Mouse (Mus musculus) liver, postnatal 0 days (tissue): ENCODE data around the gene Npas2.

Source experiments
- CTCF ChIP-seq: sonication (generic); IDR thresholded peaks from 2 replicates; pipeline ENCODE4 v1.5.1; 2016; ENCODE audit warnings: antibody characterized with exemption, low read depth
- EP300 ChIP-seq: IDR thresholded peaks from 2 replicates; pipeline ENCODE4 v1.6.1; 2016; ENCODE audit warnings: antibody characterized with exemption, low read depth, mild to moderate bottlenecking

- TF ChIP-seq CTCF (no peak), EP300 (no peak)
These were observed 94.9 kb downstream of the Npas2 start for GRCm38 (mm10) chr1:39288425-39288824.
